Comparison of ENCODE assay signal across 15 mouse cellular contexts in genomic region chr5:88595537-88596455, GRCm38 (mm10). TPM values are rescaled to one million over a fixed set of nuclear protein-coding genes. Genes with fewer than 3 reads are reported as not detected.
DNase-seq lines count a peak whose midpoint lies in the region; ATAC-seq and TF ChIP-seq lines count a peak whose summit lies in the region.
"Had no signal": no experiment of that assay in that cellular context is flagged by ENCODE, and none has a peak within 500 bp of the region (broad histone marks: within the 10 kb centered on the region; RNA-seq: fewer than 3 reads in every experiment).

No protein-coding gene starts in this region.

- no peak overlapping the region for H3K9ac ChIP-seq in lung, postnatal 0 days (replicated peaks; ENCODE audit: low read depth)
- H3K9ac ChIP-seq: embryonic facial prominence, embryonic 12.5 days; intestine, embryonic 15.5 days had no signal

- no peaks in the 10 kb centered on the region for H3K27me3 ChIP-seq in lung, postnatal 0 days (replicated peaks; ENCODE audit: insufficient read depth, low read length)
- H3K27me3 ChIP-seq in cerebellum, adult 2 months (ENCODE audit: control insufficient read depth, insufficient read depth, low read length) = no peaks in the 10 kb centered on the region
- H3K27me3 ChIP-seq: embryonic facial prominence, embryonic 12.5 days; intestine, embryonic 15.5 days had no signal

- H3K4me3 ChIP-seq in lung, postnatal 0 days (ENCODE audit: low read depth, low read length) = no peak overlapping the region
- H3K4me3 ChIP-seq in cerebellum, adult 2 months (replicated peaks; ENCODE audit: insufficient read depth, low read depth, low read length) = no peak overlapping the region
- H3K4me3 ChIP-seq: embryonic facial prominence, embryonic 12.5 days; intestine, embryonic 15.5 days; myocyte had no signal

- no peaks in the 10 kb centered on the region for H3K4me1 ChIP-seq in lung, postnatal 0 days (ENCODE audit: insufficient read depth, low read depth, low read length)
- H3K4me1 ChIP-seq in cerebellum, adult 2 months (ENCODE audit: control insufficient read depth, insufficient read depth, low read length) = peaks cover 5% of the 10 kb centered on the region

- no peak for TF ChIP-seq EP300 in lung, postnatal 0 days (IDR thresholded peaks at IDR 0.05)

- 59% methylated on average over 5 of the region's 5 CpGs for WGBS in lung, postnatal 0 days
- 68% methylated on average over 5 of the region's 5 CpGs for WGBS in cerebellum, adult 2 months

- H3K27ac ChIP-seq in lung, postnatal 0 days (ENCODE audit: low read length) = no peak overlapping the region
- no peak overlapping the region for H3K27ac ChIP-seq in cerebellum, adult 2 months (ENCODE audit: insufficient read depth, low read length)
- H3K27ac ChIP-seq: embryonic facial prominence, embryonic 12.5 days; intestine, embryonic 15.5 days had no signal

- no peak overlapping the region for H3K4me2 ChIP-seq in lung, postnatal 0 days (replicated peaks; ENCODE audit: low read depth, low read length)
- H3K4me2 ChIP-seq: embryonic facial prominence, embryonic 12.5 days; heart, embryonic 11.5 days had no signal

- TF ChIP-seq POLR2A in cerebellum, adult 2 months (IDR thresholded peaks at IDR 0.05; ENCODE audit: borderline replicate concordance, insufficient read depth, low read length) = no peak

- peak; percentile 79 for ATAC-seq in lung, postnatal 0 days
- ATAC-seq in megakaryocyte progenitor cell, adult 5-6 weeks (replicated peaks; ENCODE audit: poor library complexity) = peak; percentile 73
- ATAC-seq in monocyte, adult 5-6 weeks (replicated peaks; ENCODE audit: insufficient number of reproducible peaks, low FRiP score, low TSS enrichment, poor library complexity, severe bottlenecking) = no peak; the same call in 1 of the 2 replicates
- ATAC-seq: intestine, embryonic 15.5 days had no signal

- no peaks in the 10 kb centered on the region for H3K36me3 ChIP-seq in lung, postnatal 0 days (ENCODE audit: insufficient read depth, low read length)
- H3K36me3 ChIP-seq: embryonic facial prominence, embryonic 12.5 days; intestine, embryonic 15.5 days had no signal

- H3K9me3 ChIP-seq in lung, postnatal 0 days (ENCODE audit: low read length) = no peaks in the 10 kb centered on the region
- H3K9me3 ChIP-seq: embryonic facial prominence, embryonic 12.5 days; intestine, embryonic 15.5 days had no signal

- DNase-seq in adrenal gland, adult 2 months = peak; percentile 36
- no peak for DNase-seq in adrenal gland, adult 18-20 months (ENCODE audit: low spot score in 2 of 2)
- peak; percentile 65 for DNase-seq in lung, postnatal 0 days (ENCODE audit: low spot score)
- no peak for DNase-seq in lung, postnatal 10 days
- peak; percentile 49 to 77 for DNase-seq in kidney, postnatal 36 days
- DNase-seq in cerebellum, adult 2 months = no peak
- DNase-seq: cerebellum, adult 9-10 months; left cerebral cortex, postnatal 4 days; thymus, adult 2 months had no signal

- no peak for TF ChIP-seq CTCF in lung, postnatal 0 days (IDR thresholded peaks at IDR 0.05)
- TF ChIP-seq CTCF in cerebellum, adult 2 months (IDR thresholded peaks at IDR 0.05; ENCODE audit: borderline replicate concordance, insufficient read depth, low read depth, low read length) = no peak

RNA-seq across cellular contexts. Expression of gene Rufy3, which starts 31.0 kb away (rescaled TPM):
- total RNA-seq in adrenal gland, adult 2 months (2021) = 10 to 100 TPM; 26.3 to 29.6 TPM
- 8.3 and 10.2 TPM in 2 replicates for polyA plus RNA-seq in adrenal gland, adult 2 months (2012; rRNA removed)
- 10 to 100 TPM; 21.1 to 26.7 TPM for total RNA-seq in adrenal gland, adult 18-20 months (2021)
- polyA plus RNA-seq in lung, postnatal 0 days (2015; fragmentation: Nextera tagmentation; extraction: Ambion mirVana) = 7.5 and 8.4 TPM in 2 replicates
- total RNA-seq in megakaryocyte progenitor cell, adult 5-6 weeks (2015) = 6.8 and 7.1 TPM in 2 replicates
- total RNA-seq in megakaryocyte progenitor cell, adult 5-6 weeks (2017) = 13.0 and 18.7 TPM in 2 replicates
- total RNA-seq in monocyte, adult 5-6 weeks (2017) = 27.2 to 35.3 TPM (median 32.9 TPM) in 3 replicates
- 130 and 139 TPM in 2 replicates for polyA plus RNA-seq in cerebellum, adult 2 months (2012; rRNA removed)

RNA-seq across cellular contexts. Expression of gene Utp3, which starts 41.5 kb away (rescaled TPM):
- 10 to 100 TPM; 31.7 to 40.4 TPM for total RNA-seq in adrenal gland, adult 2 months (2021)
- polyA plus RNA-seq in adrenal gland, adult 2 months (2012; rRNA removed) = 4.0 and 6.9 TPM in 2 replicates
- total RNA-seq in adrenal gland, adult 18-20 months (2021) = 10 to 100 TPM; 31.4 to 39.5 TPM
- 36.4 and 44.0 TPM in 2 replicates for polyA plus RNA-seq in lung, postnatal 0 days (2015; fragmentation: Nextera tagmentation; extraction: Ambion mirVana)
- total RNA-seq in megakaryocyte progenitor cell, adult 5-6 weeks (2015) = 87.9 and 92.8 TPM in 2 replicates
- 55.1 and 71.4 TPM in 2 replicates for total RNA-seq in megakaryocyte progenitor cell, adult 5-6 weeks (2017)
- 68.4 to 86.2 TPM (median 73.0 TPM) in 3 replicates for total RNA-seq in monocyte, adult 5-6 weeks (2017)
- polyA plus RNA-seq in cerebellum, adult 2 months (2012; rRNA removed) = 25.9 and 29.9 TPM in 2 replicates

Comparison
In these comparisons a context has a peak if more than half of its experiments do, and no peak if none do; other contexts are left out.
1. DNase-seq: peak in adrenal gland, adult 2 months (single experiment), lung, postnatal 0 days (single experiment) and kidney, postnatal 36 days (2 of 2); none in adrenal gland, adult 18-20 months (0 of 2), lung, postnatal 10 days (single experiment) and cerebellum, adult 2 months (0 of 2).